Mouse (Mus musculus) embryonic facial prominence, embryonic 14.5 days (tissue): Measurements from ENCODE around the gene Rtn4rl2. TPM values are rescaled to one million over a fixed set of nuclear protein-coding genes. Genes with fewer than 3 reads are reported as not detected.

Experiments
- ATAC-seq: fragments of 200-750 bp; cut with Nextera tagmentation; 2 replicates; pipeline ENCODE4 v1.8.0; 2017; ENCODE audit warnings: low read depth, moderate number of reproducible peaks, moderate TSS enrichment
- DNase-seq: peaks from one replicate; pipeline ENCODE4 v3.0.0-alpha.2; 2015; ENCODE audit warnings: low spot score
- H3K27ac ChIP-seq: fragments of 300-500 bp; sonication (generic); replicated peaks from 2 replicates; pipeline ENCODE4 v1.5.1; 2014; ENCODE audit warnings: low read depth, mild to moderate bottlenecking, low read length, moderate library complexity
- H3K27me3 ChIP-seq: fragments of 300-500 bp; sonication (generic); replicated peaks from 2 replicates; pipeline ENCODE4 v1.6.1; 2014; ENCODE audit warnings: low read length; ENCODE audit not compliant: control insufficient read depth, insufficient read depth
- H3K36me3 ChIP-seq: fragments of 300-500 bp; sonication (generic); 2 replicates; pipeline ENCODE4 v1.6.1; 2014; ENCODE audit warnings: low read length, mixed read lengths; ENCODE audit not compliant: control insufficient read depth, insufficient read depth
- H3K4me1 ChIP-seq: fragments of 300-500 bp; sonication (generic); 2 replicates; pipeline ENCODE4 v1.6.1; 2014; ENCODE audit warnings: antibody characterized with exemption, low read length; ENCODE audit not compliant: control insufficient read depth, insufficient read depth
- H3K4me2 ChIP-seq: fragments of 300-500 bp; sonication (generic); 2 replicates; pipeline ENCODE4 v1.6.1; 2014; ENCODE audit warnings: low read depth, mild to moderate bottlenecking, low read length, moderate library complexity, mixed read lengths
- H3K4me3 ChIP-seq: fragments of 300-500 bp; sonication (generic); 2 replicates; pipeline ENCODE4 v1.5.1; 2014; ENCODE audit warnings: low read depth, mild to moderate bottlenecking, low read length
- H3K9ac ChIP-seq: fragments of 300-500 bp; sonication (generic); 2 replicates; pipeline ENCODE4 v1.6.1; 2014; ENCODE audit warnings: low read depth, mild to moderate bottlenecking, low read length, moderate library complexity, mixed read lengths
- H3K9me3 ChIP-seq: fragments of 300-500 bp; sonication (generic); 2 replicates; pipeline ENCODE4 v1.6.1; 2016; ENCODE audit warnings: low read length; ENCODE audit not compliant: control insufficient read depth
- WGBS: fragments of 180-500 bp; shearing (Covaris S2); extraction: QIAGEN DNeasy Blood & Tissue Kit; methylation state at CpG from one replicate; pipeline ENCODE4 v1.1.7; 2014; 5-methylcytosine and 5-hydroxymethylcytosine counted together
- microRNA-seq: library from miRNA; unstranded; fragments of <30 nt; microRNA quantifications from one replicate; pipeline ENCODE4, GENCODE M21; 2016; ENCODE audit warnings: borderline number of aligned reads
- polyA plus RNA-seq: library from polyadenylated mRNA; unstranded; fragments of >200 nt; fragmentation: Nextera tagmentation; extraction: Ambion mirVana; gene quantifications from 2 replicates; pipeline ENCODE4 v1.2.1, GENCODE M21; 2014

Rtn4rl2 gene
- polyA plus RNA-seq, 1 experiment from 2014 or later: 3.4 TPM

DNA sequence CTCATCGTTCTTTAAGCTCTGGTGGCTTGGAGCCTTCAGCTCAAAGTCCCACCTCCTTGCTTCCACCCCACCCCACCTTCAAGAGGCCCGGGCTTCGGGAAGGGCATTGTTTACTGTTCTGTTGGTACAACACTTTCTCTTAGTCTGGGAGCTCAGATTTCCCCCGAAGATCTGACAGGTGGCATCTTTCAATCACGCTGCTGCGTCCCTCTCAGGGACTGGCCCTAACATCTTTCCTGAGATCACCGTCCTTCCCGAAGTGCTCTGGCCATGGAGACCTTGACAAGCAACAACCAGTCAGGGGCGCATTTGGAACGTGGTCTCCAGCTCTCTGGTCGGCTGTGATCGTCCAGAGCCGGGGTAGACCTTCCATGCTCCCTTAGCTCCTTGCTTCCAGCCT lies 64.0 kb downstream of the Rtn4rl2 start, which contains the start of gene Smtnl1:
Gene Smtnl1, minus strand, starts transcription at position 101 of the 400 bp plus-strand sequence.
- ATAC-seq (no peak), DNase-seq (no peak)
- Histone ChIP-seq H3K9ac (no peak within 1 kb of the TSS), H3K27ac (no peak within 1 kb of the TSS), H3K4me2 (no peak within 1 kb of the TSS), H3K9me3 (no peaks in the 10 kb centered on the region), H3K4me1 (peaks cover 2% of the 10 kb centered on the region; the same call in 1 of the 2 replicates), H3K27me3 (no peaks in the 10 kb centered on the region; the same call in 1 of the 2 replicates), H3K36me3 (no peaks in the 10 kb centered on the region), H3K4me3 (no peak within 1 kb of the TSS)
- 52% methylated on average over 13 of the region's 13 CpGs for WGBS

Small RNA genes lying within 50 kb of the gene (microRNA-seq; reads per million reads assigned to microRNA genes)
- not detected for gene Gm24332

Other genes with a start within 250 kb of the Rtn4rl2 start
- gene Ctnnd1, start 235.9 kb downstream of the Rtn4rl2 start, polyA plus RNA-seq: 48.9 and 49.0 TPM in 2 replicates
- 0.14 TPM in 1 of 2 replicates, not detected in the other for gene Btbd18, start 227.6 kb downstream of the Rtn4rl2 start, polyA plus RNA-seq
- gene Selenoh, start 215.9 kb downstream of the Rtn4rl2 start, polyA plus RNA-seq: 237 and 272 TPM in 2 replicates
- not detected in 2 replicates for gene Gm28635, start 208.7 kb downstream of the Rtn4rl2 start, polyA plus RNA-seq
- gene Med19, start 208.3 kb downstream of the Rtn4rl2 start, polyA plus RNA-seq: 28.4 and 28.8 TPM in 2 replicates
- 99.0 and 103 TPM in 2 replicates for gene Tmx2, start 207.6 kb downstream of the Rtn4rl2 start, polyA plus RNA-seq
- gene Zdhhc5, start 171.5 kb downstream of the Rtn4rl2 start, polyA plus RNA-seq: 31.4 and 31.6 TPM in 2 replicates
- 22.6 and 24.2 TPM in 2 replicates for gene Clp1, start 159.4 kb downstream of the Rtn4rl2 start, polyA plus RNA-seq
- gene Ypel4, start 152.7 kb downstream of the Rtn4rl2 start, polyA plus RNA-seq: 5.5 and 6.5 TPM in 2 replicates
- gene Gm19426, start 143.1 kb downstream of the Rtn4rl2 start, polyA plus RNA-seq: 3.9 and 4.0 TPM in 2 replicates
- gene Serping1, start 111.3 kb downstream of the Rtn4rl2 start, polyA plus RNA-seq: 63.0 and 64.7 TPM in 2 replicates
- gene Ube2l6, start 87.9 kb downstream of the Rtn4rl2 start, polyA plus RNA-seq: 44.5 and 48.2 TPM in 2 replicates
- 0.48 and 1.6 TPM in 2 replicates for gene Smtnl1, start 64.1 kb downstream of the Rtn4rl2 start, polyA plus RNA-seq
- 55.5 and 55.7 TPM in 2 replicates for gene Timm10, start 59.7 kb downstream of the Rtn4rl2 start, polyA plus RNA-seq
- gene Slc43a1, start 47.9 kb downstream of the Rtn4rl2 start, polyA plus RNA-seq: 14.3 and 17.0 TPM in 2 replicates
- 36.6 and 38.8 TPM in 2 replicates for gene Slc43a3, start 49.9 kb upstream of the Rtn4rl2 start, polyA plus RNA-seq
- 0.34 TPM in 1 of 2 replicates, not detected in the other for gene Prg2, start 93.8 kb upstream of the Rtn4rl2 start, polyA plus RNA-seq
- not detected in 2 replicates for gene Prg3, start 101.5 kb upstream of the Rtn4rl2 start, polyA plus RNA-seq
- 217 and 272 TPM in 2 replicates for gene Ssrp1, start 150.5 kb upstream of the Rtn4rl2 start, polyA plus RNA-seq
- gene P2rx3, start 150.8 kb upstream of the Rtn4rl2 start, polyA plus RNA-seq: 6.7 and 7.0 TPM in 2 replicates
- 14.7 and 16.6 TPM in 2 replicates for gene Tnks1bp1, start 161.3 kb upstream of the Rtn4rl2 start, polyA plus RNA-seq
- gene Aplnr, start 249.5 kb upstream of the Rtn4rl2 start, polyA plus RNA-seq: 62.0 and 63.2 TPM in 2 replicates